Mouse (Mus musculus) stomach, embryonic 14.5 days (tissue): ENCODE measurements around the gene Dnajc5. TPM values are rescaled to one million over a fixed set of nuclear protein-coding genes. Genes with fewer than 3 reads are reported as not detected.

Experiments used
- microRNA-seq: library from miRNA; unstranded; fragments of <30 nt; microRNA quantifications from one replicate; pipeline ENCODE4, GENCODE M21; 2016
- polyA plus RNA-seq: library from polyadenylated mRNA; unstranded; fragments of >200 nt; fragmentation: Nextera tagmentation; extraction: Ambion mirVana; gene quantifications from 2 replicates; pipeline ENCODE4 v1.2.1, GENCODE M21; 2014

Dnajc5 gene
- polyA plus RNA-seq, 1 experiment from 2014 or later: 83.1 TPM

Small RNAs within 50 kb of the gene (microRNA-seq; reads per million reads assigned to microRNA genes)
- not detected for gene Mir7006

Other genes with a start within 250 kb of the Dnajc5 start
- 14.6 and 15.4 TPM in 2 replicates for gene Gmeb2, start 232.4 kb upstream of the Dnajc5 start, polyA plus RNA-seq
- 51.9 and 54.8 TPM in 2 replicates for gene Stmn3, start 206.0 kb upstream of the Dnajc5 start, polyA plus RNA-seq
- 48.3 and 57.3 TPM in 2 replicates for gene Rtel1, start 200.7 kb upstream of the Dnajc5 start, polyA plus RNA-seq
- 32.1 and 37.3 TPM in 2 replicates for gene Zgpat, start 155.6 kb upstream of the Dnajc5 start, polyA plus RNA-seq
- 44.2 and 51.4 TPM in 2 replicates for gene Arfrp1, start 155.1 kb upstream of the Dnajc5 start, polyA plus RNA-seq
- 18.3 and 20.8 TPM in 2 replicates for gene Lime1, start 140.4 kb upstream of the Dnajc5 start, polyA plus RNA-seq
- 9.1 and 9.5 TPM in 2 replicates for gene Zbtb46, start 61.1 kb upstream of the Dnajc5 start, polyA plus RNA-seq
- gene Abhd16b, start 27.3 kb upstream of the Dnajc5 start, polyA plus RNA-seq: 0.27 and 0.38 TPM in 2 replicates
- 175 and 178 TPM in 2 replicates for gene Tpd52l2, start 23.3 kb upstream of the Dnajc5 start, polyA plus RNA-seq
- gene Uckl1, start 64.4 kb downstream of the Dnajc5 start, polyA plus RNA-seq: 56.3 and 56.8 TPM in 2 replicates
- 57.9 and 60.2 TPM in 2 replicates for gene Prpf6, start 71.4 kb downstream of the Dnajc5 start, polyA plus RNA-seq
- gene Zfp512b, start 72.3 kb downstream of the Dnajc5 start, polyA plus RNA-seq: 50.6 and 51.6 TPM in 2 replicates
- gene Samd10, start 78.7 kb downstream of the Dnajc5 start, polyA plus RNA-seq: 33.1 and 35.0 TPM in 2 replicates
- not detected in 2 replicates for gene Gm29797, start 136.5 kb downstream of the Dnajc5 start, polyA plus RNA-seq
- 25.9 and 28.4 TPM in 2 replicates for gene Sox18, start 151.2 kb downstream of the Dnajc5 start, polyA plus RNA-seq
- 35.3 and 36.7 TPM in 2 replicates for gene Tcea2, start 159.8 kb downstream of the Dnajc5 start, polyA plus RNA-seq
- gene Rgs19, start 173.5 kb downstream of the Dnajc5 start, polyA plus RNA-seq: 78.8 and 88.8 TPM in 2 replicates
- gene Lkaaear1, start 178.0 kb downstream of the Dnajc5 start, polyA plus RNA-seq: not detected in 2 replicates
- gene Oprl1, start 194.5 kb downstream of the Dnajc5 start, polyA plus RNA-seq: 3.0 and 3.2 TPM in 2 replicates
- gene Myt1, start 242.8 kb downstream of the Dnajc5 start, polyA plus RNA-seq: 3.0 and 3.5 TPM in 2 replicates